Mouse (Mus musculus) midbrain, embryonic 16.5 days (tissue): ENCODE data around the gene Pfkfb2. TPM values are rescaled to one million over a fixed set of nuclear protein-coding genes. Genes with fewer than 3 reads are reported as not detected.

Experiments used
- ATAC-seq: fragments of 200-750 bp; cut with Nextera tagmentation; 2 replicates; pipeline ENCODE4 v1.8.0; 2017; ENCODE audit warnings: moderate TSS enrichment
- H3K27ac ChIP-seq: fragments of 300-500 bp; sonication (generic); 2 replicates; pipeline ENCODE4 v1.5.1; 2014; ENCODE audit warnings: mild to moderate bottlenecking, low read length, mixed read lengths
- H3K27me3 ChIP-seq: fragments of 300-500 bp; sonication (generic); 2 replicates; pipeline ENCODE4 v1.6.1; 2014; ENCODE audit warnings: low read depth, low read length, mixed read lengths; ENCODE audit not compliant: control insufficient read depth, insufficient read depth
- H3K36me3 ChIP-seq: fragments of 300-500 bp; sonication (generic); 2 replicates; pipeline ENCODE4 v1.6.1; 2014; ENCODE audit warnings: mild to moderate bottlenecking, low read length, moderate library complexity, mixed read lengths; ENCODE audit not compliant: control insufficient read depth, insufficient read depth
- H3K4me1 ChIP-seq: fragments of 300-500 bp; sonication (generic); 2 replicates; pipeline ENCODE4 v1.6.1; 2014; ENCODE audit warnings: mild to moderate bottlenecking, low read length, mixed read lengths; ENCODE audit not compliant: control insufficient read depth, insufficient read depth
- H3K4me2 ChIP-seq: fragments of 300-500 bp; sonication (generic); 2 replicates; pipeline ENCODE4 v1.6.1; 2014; ENCODE audit warnings: mild to moderate bottlenecking, low read length, mixed read lengths
- H3K4me3 ChIP-seq: fragments of 300-500 bp; sonication (generic); 2 replicates; pipeline ENCODE4 v1.5.1; 2014; ENCODE audit warnings: low read depth, mild to moderate bottlenecking, low read length, moderate library complexity, mixed read lengths
- H3K9ac ChIP-seq: fragments of 300-500 bp; sonication (generic); 2 replicates; pipeline ENCODE4 v1.6.1; 2014; ENCODE audit warnings: low read depth, low read length, mixed read lengths
- H3K9me3 ChIP-seq: fragments of 300-500 bp; sonication (generic); replicated peaks from 2 replicates; pipeline ENCODE4 v1.6.1; 2014; ENCODE audit warnings: mild to moderate bottlenecking, low read length, mixed read lengths; ENCODE audit not compliant: control insufficient read depth, poor library complexity, severe bottlenecking
- WGBS: fragments of 180-500 bp; shearing (Covaris S2); extraction: QIAGEN DNeasy Blood & Tissue Kit; methylation state at CpG from one replicate; pipeline ENCODE4 v1.1.7; 2014; 5-methylcytosine and 5-hydroxymethylcytosine counted together
- polyA plus RNA-seq: library from polyadenylated mRNA; unstranded; fragments of >200 nt; fragmentation: Nextera tagmentation; extraction: Ambion mirVana; gene quantifications from 2 replicates; pipeline ENCODE4 v1.2.1, GENCODE M21; 2015

The Pfkfb2 gene
- polyA plus RNA-seq, 1 experiment from 2014 or later: 24.1 TPM

DNA sequence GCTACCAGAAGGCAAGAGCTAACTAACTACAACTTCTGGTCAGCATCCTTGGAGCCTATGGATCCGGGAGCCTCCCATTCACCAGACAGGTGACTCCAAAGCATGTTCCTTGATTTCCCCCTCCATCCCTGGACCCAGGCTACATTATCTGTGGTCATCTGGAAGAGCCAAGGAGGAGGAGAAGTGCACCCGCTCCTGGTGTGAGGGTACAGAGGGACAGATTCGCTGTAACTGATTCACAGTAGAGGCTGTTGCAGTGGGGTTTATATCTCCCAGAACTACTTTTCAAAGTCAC lies 12.9 kb downstream of the Pfkfb2 start:
- H3K4me3 ChIP-seq: peak overlapping the region; percentile 98
- H3K27ac ChIP-seq: peak overlapping the region; percentile 87
- H3K4me2 ChIP-seq: peak overlapping the region; percentile 96
- H3K36me3 ChIP-seq: peaks cover 3% of the 10 kb centered on the region; the same call in 1 of the 2 replicates
- no peaks in the 10 kb centered on the region for H3K27me3 ChIP-seq
- 3% methylated on average over 3 of the region's 3 CpGs for WGBS
- H3K4me1 ChIP-seq: peaks cover 30% of the 10 kb centered on the region
- peak; percentile 30 for ATAC-seq
- no peaks in the 10 kb centered on the region for H3K9me3 ChIP-seq
- peak overlapping the region; percentile 100 for H3K9ac ChIP-seq

DNA sequence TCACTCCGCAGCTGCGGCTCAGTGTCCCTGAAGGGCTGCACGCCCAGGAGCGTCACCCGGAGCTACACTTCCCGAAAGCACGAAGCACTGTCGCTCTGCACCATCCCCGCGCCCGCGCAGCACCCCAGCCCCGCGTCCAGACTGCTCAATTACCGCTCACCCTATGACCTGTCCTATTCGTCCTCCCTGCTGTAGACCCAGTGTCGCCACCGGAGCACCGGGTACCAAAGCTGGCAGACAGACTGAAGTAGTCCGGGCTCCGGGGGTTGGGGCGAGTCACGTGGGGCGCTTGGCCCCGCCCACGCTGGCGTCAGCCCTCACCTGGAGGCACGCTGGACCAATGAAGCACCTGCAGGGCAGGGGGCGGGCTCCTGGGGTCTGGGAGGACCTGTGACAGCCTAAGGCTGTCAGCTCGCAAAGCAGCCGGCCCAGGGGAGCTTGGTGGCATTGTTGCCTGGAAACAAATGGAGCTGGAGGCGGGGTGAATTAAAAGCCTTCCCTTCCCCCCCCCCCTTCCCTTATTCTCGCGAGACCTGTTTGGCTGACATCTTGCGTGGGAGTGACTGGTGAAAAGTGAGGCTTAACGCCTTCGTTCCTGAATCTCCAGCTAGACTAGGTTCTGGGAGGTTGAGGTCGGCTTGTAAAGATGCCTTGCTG lies 13.4 kb downstream of the Pfkfb2 start, which contains the start of gene Gm29427:
Gene Gm29427 (minus strand): TSS at position 239 of the 657 bp plus-strand sequence.
- peak; percentile 96 for ATAC-seq
- H3K4me3 ChIP-seq: peak within 1 kb of the TSS; percentile 98
- peaks cover 27% of the 10 kb centered on the region for H3K4me1 ChIP-seq
- peak within 1 kb of the TSS; percentile 87 for H3K27ac ChIP-seq
- H3K9ac ChIP-seq: peak within 1 kb of the TSS; percentile 100
- no peaks in the 10 kb centered on the region for H3K27me3 ChIP-seq
- H3K36me3 ChIP-seq: peaks cover 3% of the 10 kb centered on the region; the same call in 1 of the 2 replicates
- under 1% methylated on average over 38 of the region's 38 CpGs for WGBS
- peak within 1 kb of the TSS; percentile 96 for H3K4me2 ChIP-seq
- H3K9me3 ChIP-seq: no peaks in the 10 kb centered on the region

GRCm38 (mm10) chr1:130714046-130714445 lies 15.0 kb downstream of the Pfkfb2 start:
- H3K4me2 ChIP-seq: no peak overlapping the region
- ATAC-seq: no peak
- peaks cover 3% of the 10 kb centered on the region; the same call in 1 of the 2 replicates for H3K36me3 ChIP-seq
- H3K4me1 ChIP-seq: peaks cover 19% of the 10 kb centered on the region
- no peak overlapping the region for H3K27ac ChIP-seq
- H3K27me3 ChIP-seq: no peaks in the 10 kb centered on the region
- H3K9me3 ChIP-seq: no peaks in the 10 kb centered on the region
- no peak overlapping the region for H3K4me3 ChIP-seq
- H3K9ac ChIP-seq: no peak overlapping the region
- WGBS: 78% methylated on average over 4 of the region's 4 CpGs

DNA sequence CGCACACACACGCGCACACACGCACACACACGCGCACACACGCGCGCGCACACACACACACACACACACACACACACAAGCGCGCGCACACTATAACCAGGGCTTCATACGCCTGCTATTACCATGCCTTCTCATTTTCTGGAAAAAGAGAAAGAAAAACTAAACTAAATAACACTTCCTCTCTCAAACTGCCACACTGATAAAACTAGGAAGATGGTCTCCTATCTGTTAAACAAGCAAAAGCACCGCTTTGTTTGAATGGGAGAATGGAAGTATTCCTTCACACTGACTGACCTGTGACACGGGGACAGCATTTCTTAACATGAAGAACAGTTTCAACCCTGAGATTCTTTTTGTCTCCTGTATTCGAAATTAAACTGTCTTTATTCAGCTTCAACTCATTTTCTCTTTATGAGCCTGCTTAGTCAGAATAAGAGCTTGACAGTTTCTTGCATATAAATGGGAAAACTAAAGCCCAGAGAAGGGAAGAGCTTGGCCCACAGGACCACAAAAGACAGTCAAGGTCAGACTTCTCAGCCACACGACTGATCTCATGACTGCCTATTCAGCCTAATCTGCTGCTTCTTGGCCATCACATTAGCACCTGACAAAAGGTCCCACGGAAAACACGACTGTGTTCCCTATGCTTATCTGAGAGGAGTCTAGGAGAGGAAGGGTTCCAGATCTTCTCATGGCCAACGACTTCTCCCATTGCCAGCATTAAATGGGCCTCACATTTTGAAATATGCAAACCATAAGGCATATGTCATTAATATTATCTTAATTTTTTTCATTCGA lies 18.6 kb downstream of the Pfkfb2 start:
- no peaks in the 10 kb centered on the region for H3K9me3 ChIP-seq
- WGBS: 86% methylated on average over 22 of the region's 22 CpGs
- peaks cover 20% of the 10 kb centered on the region for H3K36me3 ChIP-seq
- H3K4me3 ChIP-seq: no peak overlapping the region
- H3K27ac ChIP-seq: no peak overlapping the region
- peaks cover 10% of the 10 kb centered on the region for H3K4me1 ChIP-seq
- no peak for ATAC-seq
- H3K4me2 ChIP-seq: no peak overlapping the region
- no peak overlapping the region for H3K9ac ChIP-seq
- no peaks in the 10 kb centered on the region for H3K27me3 ChIP-seq

DNA sequence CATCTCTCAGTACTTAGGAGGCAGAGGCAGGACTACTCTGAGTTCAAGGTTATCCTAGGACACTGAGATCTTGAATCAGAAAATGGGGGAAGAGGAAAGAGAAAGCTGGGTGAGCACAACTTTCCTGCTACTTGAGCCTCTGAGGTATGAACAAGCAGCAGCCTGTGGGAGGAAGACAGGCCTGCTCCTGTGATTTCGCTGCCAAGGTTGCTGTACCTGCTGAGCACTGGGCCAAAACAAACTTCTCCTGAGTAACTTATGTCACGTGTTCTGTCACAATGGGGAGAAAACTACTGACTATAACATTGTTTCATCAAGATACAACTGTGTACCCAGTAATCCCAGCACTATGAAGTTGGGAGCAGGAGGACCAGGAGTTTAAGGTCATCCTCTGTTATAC lies 25.4 kb downstream of the Pfkfb2 start:
- peaks cover 43% of the 10 kb centered on the region for H3K36me3 ChIP-seq
- no peak for ATAC-seq
- no peaks in the 10 kb centered on the region for H3K9me3 ChIP-seq
- H3K9ac ChIP-seq: no peak overlapping the region
- H3K4me2 ChIP-seq: no peak overlapping the region
- 74% methylated on average over 2 of the region's 2 CpGs for WGBS
- no peaks in the 10 kb centered on the region for H3K27me3 ChIP-seq
- no peak overlapping the region for H3K27ac ChIP-seq
- no peak overlapping the region for H3K4me3 ChIP-seq
- H3K4me1 ChIP-seq: no peaks in the 10 kb centered on the region

GRCm38 (mm10) chr1:130701976-130702375 lies 27.1 kb downstream of the Pfkfb2 start:
- no peaks in the 10 kb centered on the region for H3K27me3 ChIP-seq
- peaks cover 40% of the 10 kb centered on the region for H3K36me3 ChIP-seq
- H3K4me3 ChIP-seq: no peak overlapping the region
- H3K27ac ChIP-seq: no peak overlapping the region
- no peak overlapping the region for H3K9ac ChIP-seq
- no peak for ATAC-seq
- H3K4me2 ChIP-seq: no peak overlapping the region
- no peaks in the 10 kb centered on the region for H3K9me3 ChIP-seq
- no peaks in the 10 kb centered on the region for H3K4me1 ChIP-seq
- 94% methylated on average over 11 of the region's 11 CpGs for WGBS

DNA sequence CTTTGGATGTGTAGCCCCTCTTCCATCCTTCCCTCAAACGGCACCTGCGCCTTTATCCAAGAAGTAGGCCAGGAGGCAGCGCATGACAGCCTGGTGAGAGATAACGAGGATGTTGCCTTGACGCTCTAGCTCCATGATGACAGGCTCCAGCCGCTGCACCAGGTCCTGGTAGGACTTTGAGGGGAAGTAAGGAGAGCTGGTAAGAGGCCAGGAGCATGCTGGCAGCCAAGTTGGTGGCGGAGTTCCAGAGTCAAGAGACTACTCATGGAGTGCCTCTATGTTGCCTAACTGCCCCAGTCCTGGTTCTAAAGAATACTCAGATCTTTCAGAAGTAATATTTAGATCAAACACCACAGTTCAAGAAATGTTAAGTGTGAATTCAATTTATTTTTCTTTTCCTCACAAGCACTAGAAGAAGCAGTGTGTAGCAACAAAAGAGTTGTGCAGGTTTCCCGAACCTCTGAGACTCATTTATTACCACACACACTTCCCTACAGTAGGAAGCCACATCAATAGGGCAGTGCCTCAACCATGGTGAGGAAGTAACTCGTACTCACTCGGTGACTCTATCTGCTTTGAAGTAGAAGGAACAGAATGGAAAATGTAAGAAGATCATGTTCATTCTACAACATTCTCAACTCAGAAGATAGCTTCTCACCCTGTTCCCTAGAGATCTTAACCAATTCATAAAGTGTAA lies 29.0 kb downstream of the Pfkfb2 start:
- H3K4me3 ChIP-seq: no peak overlapping the region
- no peak overlapping the region for H3K4me2 ChIP-seq
- no peaks in the 10 kb centered on the region for H3K4me1 ChIP-seq
- H3K9ac ChIP-seq: no peak overlapping the region
- H3K9me3 ChIP-seq: no peaks in the 10 kb centered on the region
- H3K27me3 ChIP-seq: no peaks in the 10 kb centered on the region
- H3K27ac ChIP-seq: no peak overlapping the region
- no peak for ATAC-seq
- 88% methylated on average over 10 of the region's 10 CpGs for WGBS
- peaks cover 34% of the 10 kb centered on the region for H3K36me3 ChIP-seq

DNA sequence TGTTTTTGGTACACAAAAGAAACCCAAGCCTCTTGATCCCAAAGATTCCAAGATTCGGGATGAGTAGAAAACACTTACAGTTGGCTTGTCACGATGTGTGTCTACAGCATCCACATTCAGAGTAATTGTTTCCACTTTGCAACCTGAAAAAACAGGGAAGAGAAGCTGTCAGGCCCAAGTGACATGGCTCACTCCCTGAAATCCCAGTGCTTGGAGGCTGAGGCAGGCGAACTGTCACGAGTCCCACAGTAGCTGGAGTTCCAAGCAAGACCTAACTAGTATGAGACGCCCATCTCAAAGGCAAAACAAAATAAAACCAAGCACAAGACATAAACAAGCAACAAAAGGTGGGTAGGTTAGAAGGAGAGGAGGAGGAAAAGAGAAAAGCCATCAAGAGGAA lies 30.5 kb downstream of the Pfkfb2 start:
- WGBS: 95% methylated on average over 5 of the region's 5 CpGs
- H3K27ac ChIP-seq: no peak overlapping the region
- H3K36me3 ChIP-seq: peaks cover 34% of the 10 kb centered on the region
- H3K9ac ChIP-seq: no peak overlapping the region
- H3K27me3 ChIP-seq: no peaks in the 10 kb centered on the region
- no peak overlapping the region for H3K4me2 ChIP-seq
- no peaks in the 10 kb centered on the region for H3K9me3 ChIP-seq
- no peaks in the 10 kb centered on the region for H3K4me1 ChIP-seq
- H3K4me3 ChIP-seq: no peak overlapping the region
- no peak for ATAC-seq

- H3K9ac ChIP-seq: no peak overlapping the region
- no peak overlapping the region for H3K27ac ChIP-seq
- no peak overlapping the region for H3K4me2 ChIP-seq
- H3K36me3 ChIP-seq: 0 out of 2 replicates have a peak, but pooled peaks cover 4% of the 10 kb centered on the region
- no peaks in the 10 kb centered on the region for H3K4me1 ChIP-seq
- no peak overlapping the region for H3K4me3 ChIP-seq
- H3K27me3 ChIP-seq: no peaks in the 10 kb centered on the region
- ATAC-seq: no peak
- no peaks in the 10 kb centered on the region for H3K9me3 ChIP-seq
- WGBS: 26% methylated on average over 1 of the region's 1 CpGs
Observed at GRCm38 (mm10) chr1:130683905-130684304, 45.1 kb downstream of the Pfkfb2 start.
